Mouse (Mus musculus) E14TG2a.4 (cell line): ENCODE data around the gene Thpo.

Source experiments
- CTCF ChIP-seq: conservative IDR thresholded peaks from 2 replicates; pipeline ENCODE4 v1.5.1; 2014; ENCODE audit warnings: low read length
- NANOG ChIP-seq: IDR thresholded peaks from 2 replicates; pipeline ENCODE4 v1.6.1; 2014; ENCODE audit warnings: borderline replicate concordance, low read length, mixed read lengths
- POU5F1 ChIP-seq: IDR thresholded peaks from 2 replicates; pipeline ENCODE4 v1.6.1; 2014; ENCODE audit warnings: low read length, borderline replicate concordance

DNA sequence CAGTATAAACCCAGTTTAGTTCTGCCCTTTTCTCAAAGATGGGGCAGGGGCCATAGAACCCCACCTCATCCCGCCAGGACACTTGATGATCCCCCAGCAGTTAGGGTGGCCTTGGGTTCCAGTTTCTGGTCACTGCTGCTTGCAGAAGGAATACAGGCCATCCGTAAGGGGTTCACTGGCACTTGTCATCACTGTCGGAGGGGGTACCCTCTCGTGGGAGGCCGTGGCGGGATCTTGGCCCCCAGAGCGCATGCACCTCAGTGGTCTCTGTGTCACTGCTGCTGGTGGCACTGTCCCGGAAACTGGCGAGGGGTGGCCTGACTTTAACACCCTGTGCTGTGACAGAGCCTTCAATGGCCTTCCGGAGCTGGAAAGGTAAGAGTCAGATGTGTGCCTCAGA, 31.2 kb downstream of the Thpo start:
- TF ChIP-seq CTCF (no peak), POU5F1 (no peak), NANOG (no peak)
